Mouse (Mus musculus) G1E (cell line): ENCODE measurements around the gene Abcb8.

Experiments used
- CTCF ChIP-seq: IDR thresholded peaks from 2 replicates; pipeline ENCODE4 v1.5.1; 2012; ENCODE audit warnings: low read depth, low read length, inconsistent platforms, mixed read lengths
- GATA1 ChIP-seq: IDR thresholded peaks from 2 replicates; pipeline ENCODE4 v1.6.1; 2012; ENCODE audit warnings: borderline replicate concordance, low read length, inconsistent platforms, mixed read lengths
- GATA2 ChIP-seq: IDR thresholded peaks from 2 replicates; pipeline ENCODE4 v1.6.1; 2012; ENCODE audit warnings: low read depth, low read length, inconsistent platforms, borderline replicate concordance
- POLR2AphosphoS5 ChIP-seq: IDR thresholded peaks from 2 replicates; pipeline ENCODE4 v1.6.1; 2012; ENCODE audit warnings: low read depth, low read length, inconsistent platforms; ENCODE audit not compliant: insufficient replicate concordance

DNA sequence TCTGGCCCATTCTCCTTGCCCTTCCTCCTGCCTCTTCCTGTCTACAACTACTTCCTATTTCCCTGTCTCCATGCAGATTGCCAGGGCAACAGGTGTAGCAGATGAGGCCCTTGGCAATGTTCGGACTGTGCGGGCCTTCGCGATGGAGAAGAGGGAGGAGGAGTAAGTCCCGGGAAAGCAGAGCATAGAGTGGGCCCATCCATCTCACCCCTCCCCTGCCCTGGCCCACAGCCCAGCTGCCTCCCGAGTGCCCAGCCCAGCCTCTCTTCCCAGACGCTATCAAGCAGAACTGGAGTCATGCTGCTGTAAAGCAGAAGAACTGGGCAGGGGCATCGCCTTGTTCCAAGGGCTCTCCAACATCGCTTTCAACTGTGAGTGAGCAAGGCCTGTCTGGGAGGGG is 8.5 kb downstream of the Abcb8 start:
- no peak for TF ChIP-seq GATA2
- no peak for TF ChIP-seq POLR2AphosphoS5
- no peak for TF ChIP-seq CTCF
- TF ChIP-seq GATA1, result no peak
